Mouse (Mus musculus) bone marrow, adult 2 months (tissue): ENCODE measurements at regions not wholly inside any gene's neighbourhood (a gene's known extent, or its start where the extent isn't known, plus 50 kb on each side); places are given as distances from the start of the nearest gene placed in this dataset.

Experiments
- CTCF ChIP-seq: fragments of 200-500 bp; IDR thresholded peaks from 2 replicates; pipeline ENCODE4 v1.5.1; 2011; ENCODE audit warnings: low read length, control low read depth; ENCODE audit not compliant: control insufficient read depth, insufficient read depth
- POLR2A ChIP-seq: fragments of 200-500 bp; IDR thresholded peaks from 2 replicates; pipeline ENCODE4 v1.6.1; 2011; ENCODE audit warnings: low read depth, mild to moderate bottlenecking, control low read depth, low read length, borderline replicate concordance; ENCODE audit not compliant: control insufficient read depth

GRCm38 (mm10) chr1:52565812-52566211 lies 64.7 kb upstream of the Nemp2 start:
- no peak for TF ChIP-seq CTCF
- no peak for TF ChIP-seq POLR2A
